Mouse (Mus musculus) MN1 (cell line): Measurements from ENCODE around the gene Olfr1347.
"Not testable (repeated sequence)": the region's sequence is repeated elsewhere in the genome, so short reads cannot be mapped to it uniquely, and the experiment has no call there.

Source experiments
- DNase-seq: peaks from one replicate; pipeline ENCODE4 v3.0.0-alpha.2; 2016; ENCODE audit warnings: low spot score

The Olfr1347 gene

GRCm38 (mm10) chr7:6499655-6500054, at the start of gene Olfr1347:
Olfr1347 (minus strand) TSS chr7:6499755.
- DNase-seq, result no peak

- peak; percentile 8 for DNase-seq
Observed at GRCm38 (mm10) chr7:6526141-6526540, 26.6 kb upstream of the Olfr1347 start.

- DNase-seq, result no peak
Observed at GRCm38 (mm10) chr7:6525001-6525400, 25.4 kb upstream of the Olfr1347 start.

GRCm38 (mm10) chr7:6522850-6523249, 23.3 kb upstream of the Olfr1347 start, which contains the start of gene Olfr1349:
Olfr1349 (minus strand) TSS chr7:6522950.
- DNase-seq, result no peak

GRCm38 (mm10) chr7:6521666-6522065, 22.1 kb upstream of the Olfr1347 start:
- DNase-seq, result no peak

GRCm38 (mm10) chr7:6508648-6509047, 9.1 kb upstream of the Olfr1347 start, which contains the start of gene Olfr1348:
Olfr1348 (minus strand) TSS chr7:6508748.
- DNase-seq, result no peak

GRCm38 (mm10) chr7:6486841-6487240, 12.7 kb downstream of the Olfr1347 start, which contains the start of gene Olfr5:
Olfr5 (minus strand) TSS chr7:6486941.
- DNase-seq, result no peak

- not testable (repeated sequence) for DNase-seq
Observed at GRCm38 (mm10) chr7:6477633-6478032, 21.9 kb downstream of the Olfr1347 start.

- no peak for DNase-seq
Observed at GRCm38 (mm10) chr7:6466951-6467350, 32.6 kb downstream of the Olfr1347 start, which contains the start of gene Olfr1346. Olfr1346 (plus strand) TSS chr7:6467101.

- no peak for DNase-seq
Observed at GRCm38 (mm10) chr7:6456399-6456798, 43.2 kb downstream of the Olfr1347 start.

- DNase-seq, result no peak
Observed at GRCm38 (mm10) chr7:6455868-6456267, 43.7 kb downstream of the Olfr1347 start, which contains the start of gene Olfr1336. Olfr1336 (plus strand) TSS chr7:6456168.

- no peak for DNase-seq
Observed at GRCm38 (mm10) chr7:6447771-6448170, 51.8 kb downstream of the Olfr1347 start.

GRCm38 (mm10) chr7:6441173-6441572, 58.4 kb downstream of the Olfr1347 start:
- no peak for DNase-seq

- DNase-seq, result no peak
Observed at GRCm38 (mm10) chr7:6438388-6438787, 61.2 kb downstream of the Olfr1347 start, which contains the start of gene Olfr1344. Olfr1344 (plus strand) TSS chr7:6438688.
